Mouse (Mus musculus) liver, embryonic 14.5 days (tissue): ENCODE data around the gene Foxi3. TPM values are rescaled to one million over a fixed set of nuclear protein-coding genes. Genes with fewer than 3 reads are reported as not detected.

ENCODE experiments used
- ATAC-seq: fragments of 200-750 bp; cut with Nextera tagmentation; 2 replicates; pipeline ENCODE4 v1.8.0; 2017; ENCODE audit warnings: moderate number of reproducible peaks, mild to moderate bottlenecking, moderate library complexity; ENCODE audit not compliant: insufficient read depth
- DNase-seq, 3 experiments: peaks; one replicate each; pipeline ENCODE4 v3.0.0-alpha.2; 2012 to 2013; ENCODE audit warnings: low read depth in 3 of 3, low spot score in 3 of 3
- H3K27ac ChIP-seq: fragments of 300-500 bp; sonication (generic); 2 replicates; pipeline ENCODE4 v1.5.1; 2014; ENCODE audit warnings: moderate library complexity, mild to moderate bottlenecking, control low read depth, inconsistent platforms
- H3K27me3 ChIP-seq: fragments of 300-500 bp; sonication (generic); 2 replicates; pipeline ENCODE4 v1.6.1; 2014; ENCODE audit warnings: mild to moderate bottlenecking, low read length, moderate library complexity; ENCODE audit not compliant: control insufficient read depth, insufficient read depth
- H3K36me3 ChIP-seq: fragments of 300-500 bp; sonication (generic); replicated peaks from 2 replicates; pipeline ENCODE4 v1.6.1; 2014; ENCODE audit warnings: low read depth; ENCODE audit not compliant: control insufficient read depth, insufficient read depth
- H3K4me1 ChIP-seq, 2 experiments: fragments of 200-500 bp in 1 of 2; fragments of 300-500 bp in 1 of 2; sonication (generic) in 1 of 2; replicated peaks; 2 replicates each; pipeline ENCODE4 v1.6.1; 2012 to 2014; ENCODE audit warnings: antibody characterized with exemption in 1 of 2, inconsistent platforms in 1 of 2, low read length in 1 of 2; ENCODE audit not compliant: control insufficient read depth in 2 of 2, insufficient read depth in 2 of 2
- H3K4me2 ChIP-seq: fragments of 300-500 bp; sonication (generic); 2 replicates; pipeline ENCODE4 v1.6.1; 2014; ENCODE audit warnings: low read depth, mild to moderate bottlenecking, control low read depth, moderate library complexity
- H3K4me3 ChIP-seq, 2 experiments: fragments of 200-500 bp in 1 of 2; fragments of 300-500 bp in 1 of 2; sonication (generic) in 1 of 2; 2 replicates each; pipeline ENCODE4 v1.5.1; 2012 to 2014; ENCODE audit warnings: low read depth in 2 of 2, low read length in 2 of 2, mild to moderate bottlenecking in 2 of 2, control low read depth in 1 of 2, inconsistent platforms in 1 of 2, moderate library complexity in 1 of 2; ENCODE audit not compliant: insufficient read depth in 1 of 2
- H3K9ac ChIP-seq: fragments of 300-500 bp; sonication (generic); replicated peaks from 2 replicates; pipeline ENCODE4 v1.6.1; 2014; ENCODE audit warnings: mild to moderate bottlenecking, control low read depth, moderate library complexity
- H3K9me3 ChIP-seq: fragments of 300-500 bp; sonication (generic); 2 replicates; pipeline ENCODE4 v1.6.1; 2016; ENCODE audit warnings: low read length, mixed read lengths; ENCODE audit not compliant: control insufficient read depth
- CTCF ChIP-seq: IDR thresholded peaks from 2 replicates; pipeline ENCODE4 v1.5.1; 2016; ENCODE audit warnings: antibody characterized with exemption, low read depth, control low read depth
- EP300 ChIP-seq: IDR thresholded peaks from 2 replicates; pipeline ENCODE4 v1.6.1; 2016; ENCODE audit warnings: antibody characterized with exemption, low read depth
- WGBS: fragments of 180-500 bp; shearing (Covaris S2); extraction: QIAGEN DNeasy Blood & Tissue Kit; methylation state at CpG from one replicate; pipeline ENCODE4 v1.1.7; 2014; ENCODE audit not compliant: insufficient replicate concordance; 5-methylcytosine and 5-hydroxymethylcytosine counted together
- polyA plus RNA-seq, 2 experiments: library from polyadenylated mRNA; depleted of rRNA in 1 of 2; stranded (reverse) in 1 of 2; unstranded in 1 of 2; fragments of >200 nt; fragmentation: Nextera tagmentation in 1 of 2; extraction: Ambion mirVana in 1 of 2; gene quantifications; 2 replicates each; pipeline versions ENCODE4 v1.2.1 to v1.2.3; 2012 to 2014

The Foxi3 gene
- polyA plus RNA-seq (2012; rRNA removed): not detected in 2 replicates
- not detected in 2 replicates for polyA plus RNA-seq (2014; fragmentation: Nextera tagmentation; extraction: Ambion mirVana)

GRCm38 (mm10) chr6:70956285-70956912, at the start of gene Foxi3:
TSS of gene Foxi3 (plus strand) at chr6:70956531.
- Histone ChIP-seq H3K4me1 (no peaks in the 10 kb centered on the region), H3K9me3 (no peaks in the 10 kb centered on the region), H3K27me3 (peaks cover 67% of the 10 kb centered on the region), H3K4me3 (peak within 1 kb of the TSS in 1 of 2 experiments; percentile 23; a peak in 2 of 4 replicates), H3K9ac (no peak within 1 kb of the TSS), H3K27ac (no peak within 1 kb of the TSS), H3K4me2 (peak within 1 kb of the TSS; percentile 5), H3K36me3 (no peaks in the 10 kb centered on the region)
- no peak for DNase-seq
- TF ChIP-seq CTCF (no peak), EP300 (no peak)
- ATAC-seq: no peak
- under 1% methylated on average over 66 of the region's 67 CpGs for WGBS

GRCm38 (mm10) chr6:70909572-70909971, 46.8 kb upstream of the Foxi3 start:
- DNase-seq (no peak), ATAC-seq (no peak)
- 68% methylated on average over 7 of the region's 7 CpGs for WGBS
- Histone ChIP-seq H3K9ac (no peak overlapping the region), H3K4me1 (peaks cover 0 to 1% of the 10 kb centered on the region in 2 experiments; a peak in 1 of 4 replicates), H3K27ac (no peak overlapping the region), H3K27me3 (peaks cover 3% of the 10 kb centered on the region), H3K4me3 (no peak overlapping the region), H3K9me3 (no peaks in the 10 kb centered on the region), H3K4me2 (no peak overlapping the region), H3K36me3 (no peaks in the 10 kb centered on the region)
- no peak for TF ChIP-seq EP300
- TF ChIP-seq CTCF: no peak

- no peak overlapping the region for H3K4me3 ChIP-seq
- no peaks in the 10 kb centered on the region for H3K9me3 ChIP-seq
- no peak for ATAC-seq
- peaks cover 3% of the 10 kb centered on the region for H3K27me3 ChIP-seq
- no peak overlapping the region for H3K9ac ChIP-seq
- WGBS: 48% methylated on average over 4 of the region's 4 CpGs
- H3K36me3 ChIP-seq: no peaks in the 10 kb centered on the region
- DNase-seq: no peak
- H3K27ac ChIP-seq: no peak overlapping the region
- no peak overlapping the region for H3K4me2 ChIP-seq
- no peaks in the 10 kb centered on the region for H3K4me1 ChIP-seq
- TF ChIP-seq EP300 (no peak), CTCF (no peak)
Measured at GRCm38 (mm10) chr6:70910285-70910684, 46.0 kb upstream of the Foxi3 start.

GRCm38 (mm10) chr6:70911668-70912395, 44.5 kb upstream of the Foxi3 start:
- no peak for TF ChIP-seq CTCF
- TF ChIP-seq EP300: no peak
- H3K4me1 ChIP-seq: no peaks in the 10 kb centered on the region
- H3K4me3 ChIP-seq: no peak overlapping the region
- H3K9me3 ChIP-seq: no peaks in the 10 kb centered on the region
- no peaks in the 10 kb centered on the region for H3K36me3 ChIP-seq
- ATAC-seq (no peak), DNase-seq (no peak)
- peak overlapping the region; percentile 0; the same call in 1 of the 2 replicates for H3K4me2 ChIP-seq
- WGBS: 16% methylated on average over 20 of the region's 20 CpGs
- H3K27ac ChIP-seq: no peak overlapping the region
- H3K27me3 ChIP-seq: peaks cover 3% of the 10 kb centered on the region
- no peak overlapping the region for H3K9ac ChIP-seq

- DNase-seq: no peak
- TF ChIP-seq CTCF: no peak
- H3K4me2 ChIP-seq: no peak overlapping the region
- no peaks in the 10 kb centered on the region for H3K4me1 ChIP-seq
- no peaks in the 10 kb centered on the region for H3K36me3 ChIP-seq
- no peak overlapping the region for H3K4me3 ChIP-seq
- no peaks in the 10 kb centered on the region for H3K9me3 ChIP-seq
- no peak for ATAC-seq
- peaks cover 3% of the 10 kb centered on the region for H3K27me3 ChIP-seq
- H3K9ac ChIP-seq: no peak overlapping the region
- H3K27ac ChIP-seq: no peak overlapping the region
- WGBS: 52% methylated on average over 7 of the region's 7 CpGs
Measured at GRCm38 (mm10) chr6:70912396-70912765, 44.0 kb upstream of the Foxi3 start.
